Mouse (Mus musculus) olfactory bulb, adult 2 months (tissue): ENCODE results near the gene Rps19.

Experiments used
- CTCF ChIP-seq: fragments of 200-500 bp; IDR thresholded peaks from 2 replicates; pipeline ENCODE4 v1.5.1; 2012; ENCODE audit warnings: low read depth, mild to moderate bottlenecking, low read length, moderate library complexity; ENCODE audit not compliant: insufficient read depth
- POLR2A ChIP-seq: fragments of 200-500 bp; IDR thresholded peaks from 2 replicates; pipeline ENCODE4 v1.6.1; 2012; ENCODE audit warnings: mild to moderate bottlenecking, low read depth, low read length, moderate library complexity; ENCODE audit not compliant: insufficient read depth

DNA sequence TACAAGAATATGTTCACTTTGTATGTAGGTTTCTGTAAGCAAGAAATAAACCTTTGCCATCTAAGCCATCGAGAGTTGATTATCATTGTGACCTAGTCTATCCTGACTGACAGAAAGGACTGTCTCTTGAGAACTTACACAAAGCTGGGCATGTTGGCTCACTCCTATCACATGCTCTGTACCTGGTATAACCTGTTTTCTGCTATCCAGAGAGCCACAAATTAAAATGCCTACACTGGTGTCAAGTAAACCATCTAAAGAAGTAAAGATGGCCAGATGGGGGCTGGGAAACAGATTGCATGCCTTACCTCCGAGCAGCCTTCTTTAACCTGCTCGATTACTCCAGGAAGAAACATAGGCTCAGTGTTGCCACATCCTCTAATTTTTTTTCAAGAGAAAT lies 6.6 kb upstream of the Rps19 start:
- TF ChIP-seq POLR2A (no peak), CTCF (no peak)
